Mouse (Mus musculus) splenic B cell, adult 2 months (primary cell): ENCODE measurements at regions not wholly inside any gene's neighbourhood (a gene's known extent, or its start where the extent isn't known, plus 50 kb on each side); places are given as distances from the start of the nearest gene placed in this dataset.

Experiments used
- DNase-seq: peaks from one replicate; pipeline ENCODE4 v3.0.0-alpha.2; 2011; ENCODE audit warnings: low read depth, low spot score
- H3K27me3 ChIP-seq: 2 replicates; pipeline ENCODE4 v1.6.1; 2012; ENCODE audit warnings: mild to moderate bottlenecking, low read length, moderate library complexity, mixed read lengths; ENCODE audit not compliant: control insufficient read depth, poor library complexity, insufficient read depth, severe bottlenecking
- H3K36me3 ChIP-seq: 2 replicates; pipeline ENCODE4 v1.6.1; 2012; ENCODE audit warnings: mild to moderate bottlenecking, low read length, moderate library complexity, mixed read lengths; ENCODE audit not compliant: control insufficient read depth, poor library complexity, insufficient read depth, severe bottlenecking

GRCm38 (mm10) chr13:107763911-107764310 lies 280.3 kb upstream of the Smim15 start:
- H3K27me3 ChIP-seq = no peaks in the 10 kb centered on the region
- H3K36me3 ChIP-seq = no peaks in the 10 kb centered on the region; the same call in 1 of the 2 replicates
- no peak for DNase-seq

- Histone ChIP-seq H3K27me3 (no peaks in the 10 kb centered on the region), H3K36me3 (no peaks in the 10 kb centered on the region)
- no peak for DNase-seq
These were observed 283.7 kb upstream of the Smim15 start for GRCm38 (mm10) chr13:107760511-107760910.

GRCm38 (mm10) chr13:107758327-107759095 lies 285.7 kb upstream of the Smim15 start:
- DNase-seq = no peak
- Histone ChIP-seq H3K27me3 (no peaks in the 10 kb centered on the region), H3K36me3 (no peaks in the 10 kb centered on the region; the same call in 1 of the 2 replicates)

GRCm38 (mm10) chr13:107752745-107753144 lies 291.5 kb upstream of the Smim15 start:
- DNase-seq = no peak
- no peaks in the 10 kb centered on the region; the same call in 1 of the 2 replicates for H3K36me3 ChIP-seq
- H3K27me3 ChIP-seq = no peaks in the 10 kb centered on the region

GRCm38 (mm10) chr13:107743464-107744218 lies 300.6 kb upstream of the Smim15 start:
- Histone ChIP-seq H3K36me3 (peaks cover 17% of the 10 kb centered on the region), H3K27me3 (no peaks in the 10 kb centered on the region)
- DNase-seq = no peak

GRCm38 (mm10) chr13:107736581-107736980 lies 307.7 kb upstream of the Smim15 start:
- no peak for DNase-seq
- Histone ChIP-seq H3K36me3 (peaks cover 3% of the 10 kb centered on the region; the same call in 1 of the 2 replicates), H3K27me3 (no peaks in the 10 kb centered on the region)

GRCm38 (mm10) chr13:107734161-107734905 lies 309.9 kb upstream of the Smim15 start:
- Histone ChIP-seq H3K36me3 (peaks cover 5% of the 10 kb centered on the region; the same call in 1 of the 2 replicates), H3K27me3 (no peaks in the 10 kb centered on the region)
- no peak for DNase-seq

- no peak for DNase-seq
- no peaks in the 10 kb centered on the region for H3K27me3 ChIP-seq
These were observed 313.3 kb upstream of the Smim15 start for GRCm38 (mm10) chr13:107730976-107731375.

GRCm38 (mm10) chr13:107726491-107726890 lies 317.8 kb upstream of the Smim15 start:
- no peak for DNase-seq
- Histone ChIP-seq H3K36me3 (peaks cover 16% of the 10 kb centered on the region), H3K27me3 (no peaks in the 10 kb centered on the region)

More at GRCm38 (mm10) chr13:107730976-107731375, 313.3 kb upstream of the Smim15 start:
- H3K36me3 ChIP-seq = peaks cover 14% of the 10 kb centered on the region

GRCm38 (mm10) chr13:107721901-107722300 lies 322.3 kb upstream of the Smim15 start:
- DNase-seq = no peak
- Histone ChIP-seq H3K27me3 (no peaks in the 10 kb centered on the region), H3K36me3 (peaks cover 6% of the 10 kb centered on the region)

GRCm38 (mm10) chr13:107720874-107721574 lies 323.2 kb upstream of the Smim15 start:
- 0 out of 2 replicates have a peak, but pooled peaks cover 1% of the 10 kb centered on the region for H3K36me3 ChIP-seq
- no peak for DNase-seq
- H3K27me3 ChIP-seq = no peaks in the 10 kb centered on the region

- no peaks in the 10 kb centered on the region for H3K27me3 ChIP-seq
- no peak for DNase-seq
- H3K36me3 ChIP-seq = no peaks in the 10 kb centered on the region
These were observed 325.1 kb upstream of the Smim15 start for GRCm38 (mm10) chr13:107718973-107719620.

- Histone ChIP-seq H3K36me3 (no peaks in the 10 kb centered on the region), H3K27me3 (no peaks in the 10 kb centered on the region)
- no peak for DNase-seq
These were observed 328.6 kb upstream of the Smim15 start for GRCm38 (mm10) chr13:107715616-107716015.

- no peak for DNase-seq
- no peaks in the 10 kb centered on the region for H3K36me3 ChIP-seq
- no peaks in the 10 kb centered on the region for H3K27me3 ChIP-seq
These were observed 330.2 kb upstream of the Smim15 start for GRCm38 (mm10) chr13:107714001-107714400.
